Mouse (Mus musculus): ENCODE data around the gene Mrm3.

DNA sequence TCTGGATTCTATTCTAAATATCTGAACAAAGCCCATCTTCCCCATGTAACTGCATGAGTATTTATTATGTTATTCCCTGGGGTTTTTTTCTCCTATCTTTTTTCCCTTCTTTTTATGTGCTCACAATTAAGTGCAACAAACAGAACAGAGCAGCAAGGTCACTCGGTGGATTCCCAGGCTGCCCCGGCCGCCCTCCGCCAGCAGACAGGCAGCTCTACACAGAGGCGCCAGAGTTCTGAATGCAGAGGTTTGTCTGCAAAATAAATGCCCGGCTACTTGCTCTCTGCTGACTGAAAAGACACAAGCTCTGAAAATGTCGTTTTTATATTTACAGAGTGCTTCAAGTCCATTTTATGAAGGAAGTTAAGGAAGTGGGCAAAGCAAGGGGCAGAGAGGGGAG, 24.0 kb downstream of the Mrm3 start:
- TF ChIP-seq CTCF (IDR thresholded peaks at IDR 0.05) (no peak), POLR2A (IDR thresholded peaks at IDR 0.05; ENCODE audit: insufficient read depth, low read depth, low read length) (no peak)

Measured in heart, adult 2 months (tissue).